Mouse (Mus musculus) myocyte (in vitro differentiated cells): ENCODE results near the gene Arhgef16. TPM values are rescaled to one million over a fixed set of nuclear protein-coding genes. Genes with fewer than 3 reads are reported as not detected.

ENCODE experiments used
- H3K27me3 ChIP-seq: one replicate; pipeline ENCODE4 v1.6.1; 2011; ENCODE audit not compliant: control insufficient read depth, insufficient read depth, insufficient read length
- H3K36me3 ChIP-seq: one replicate; pipeline ENCODE4 v1.6.1; 2011; ENCODE audit not compliant: control insufficient read depth, insufficient read depth
- H3K4me2 ChIP-seq: one replicate; pipeline ENCODE4 v1.6.1; 2011; ENCODE audit warnings: low read depth, control low read depth
- H3K4me3 ChIP-seq: one replicate; pipeline ENCODE4 v1.5.1; 2011; ENCODE audit warnings: mild to moderate bottlenecking, control low read depth, moderate library complexity
- H3K79me2 ChIP-seq: one replicate; pipeline ENCODE4 v1.6.1; 2011; ENCODE audit not compliant: control insufficient read depth, insufficient read depth
- H3ac ChIP-seq: one replicate; pipeline ENCODE4 v1.6.1; 2011; ENCODE audit not compliant: control insufficient read depth, insufficient read length
- CEBPB ChIP-seq: IDR thresholded peaks from 2 replicates; pipeline ENCODE4 v1.6.1; 2011; ENCODE audit warnings: mild to moderate bottlenecking, moderate library complexity; ENCODE audit not compliant: poor library complexity, insufficient read depth, severe bottlenecking
- E2F4 ChIP-seq: IDR thresholded peaks from one replicate; pipeline ENCODE4 v1.6.1; 2011; ENCODE audit warnings: mild to moderate bottlenecking, control low read depth, moderate library complexity; ENCODE audit not compliant: insufficient read depth
- MAX ChIP-seq: IDR thresholded peaks from one replicate; pipeline ENCODE4 v1.6.1; 2011; ENCODE audit warnings: low read depth, mild to moderate bottlenecking, control low read depth
- MYOD1 ChIP-seq, 3 experiments: IDR thresholded peaks; one replicate each; pipeline ENCODE4 v1.6.1; 2011; ENCODE audit warnings: control low read depth in 2 of 3, low read depth in 2 of 3, mild to moderate bottlenecking in 2 of 3, moderate library complexity in 1 of 3; ENCODE audit not compliant: insufficient read length in 2 of 3, control insufficient read depth in 1 of 3
- MYOG ChIP-seq, 3 experiments: IDR thresholded peaks; one replicate each; pipeline ENCODE4 v1.6.1; 2011; ENCODE audit warnings: control low read depth in 2 of 3, low read depth in 2 of 3, mild to moderate bottlenecking in 2 of 3; ENCODE audit not compliant: insufficient read length in 2 of 3, control insufficient read depth in 1 of 3, insufficient read depth in 1 of 3
- POLR2A ChIP-seq: IDR thresholded peaks from one replicate; pipeline ENCODE4 v1.6.1; 2011; ENCODE audit warnings: low read depth, mild to moderate bottlenecking, control low read depth, moderate library complexity; ENCODE audit not compliant: insufficient read length
- POLR2AphosphoS2 ChIP-seq: IDR thresholded peaks from one replicate; pipeline ENCODE4 v1.6.1; 2011; ENCODE audit warnings: low read depth, control low read depth; ENCODE audit not compliant: insufficient read length
- REST ChIP-seq: IDR thresholded peaks from one replicate; pipeline ENCODE4 v1.6.1; 2011; ENCODE audit warnings: mild to moderate bottlenecking, control low read depth, moderate library complexity; ENCODE audit not compliant: insufficient read depth, insufficient read length
- SRF ChIP-seq: IDR thresholded peaks from one replicate; pipeline ENCODE4 v1.6.1; 2011; ENCODE audit warnings: low read depth; ENCODE audit not compliant: control insufficient read depth, insufficient read length
- TCF12 ChIP-seq: IDR thresholded peaks from one replicate; pipeline ENCODE4 v1.6.1; 2011; ENCODE audit warnings: mild to moderate bottlenecking, control low read depth; ENCODE audit not compliant: poor library complexity, insufficient read depth, severe bottlenecking
- TCF3 ChIP-seq: IDR thresholded peaks from one replicate; pipeline ENCODE4 v1.6.1; 2011; ENCODE audit warnings: low read depth, control low read depth; ENCODE audit not compliant: insufficient read length
- USF1 ChIP-seq: IDR thresholded peaks from one replicate; pipeline ENCODE4 v1.6.1; 2011; ENCODE audit warnings: low read depth, mild to moderate bottlenecking, control low read depth, moderate library complexity
- polyA plus RNA-seq: library from polyadenylated mRNA; unstranded; fragments of >200 nt; fragmentation: generic; extraction: Trizol; gene quantifications from one replicate; pipeline ENCODE4 v1.2.1, GENCODE M21; 2012; ENCODE audit warnings: missing spikeins

Gene Arhgef16
- polyA plus RNA-seq, 1 experiment: not detected

DNA sequence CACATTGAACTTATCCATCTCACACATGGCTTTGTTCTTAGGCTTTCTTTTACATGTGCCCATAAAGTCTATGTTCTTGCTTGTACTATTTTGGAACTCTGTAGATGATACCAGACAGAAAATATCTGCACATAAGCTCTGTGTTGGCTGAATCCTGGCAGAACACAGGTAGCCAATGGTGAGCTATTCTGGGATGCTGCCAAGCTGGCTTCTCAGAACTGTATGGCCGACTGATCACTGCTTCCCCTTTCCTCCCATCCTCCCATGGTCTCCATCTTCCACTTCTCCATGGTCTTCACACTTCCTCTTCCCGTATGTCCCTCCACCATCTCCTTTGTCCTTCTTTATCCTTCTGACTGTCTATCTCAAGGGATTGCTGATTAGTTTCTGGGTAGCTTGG, 7.7 kb upstream of the Arhgef16 start:
- H3K4me2 ChIP-seq: no peak overlapping the region

DNA sequence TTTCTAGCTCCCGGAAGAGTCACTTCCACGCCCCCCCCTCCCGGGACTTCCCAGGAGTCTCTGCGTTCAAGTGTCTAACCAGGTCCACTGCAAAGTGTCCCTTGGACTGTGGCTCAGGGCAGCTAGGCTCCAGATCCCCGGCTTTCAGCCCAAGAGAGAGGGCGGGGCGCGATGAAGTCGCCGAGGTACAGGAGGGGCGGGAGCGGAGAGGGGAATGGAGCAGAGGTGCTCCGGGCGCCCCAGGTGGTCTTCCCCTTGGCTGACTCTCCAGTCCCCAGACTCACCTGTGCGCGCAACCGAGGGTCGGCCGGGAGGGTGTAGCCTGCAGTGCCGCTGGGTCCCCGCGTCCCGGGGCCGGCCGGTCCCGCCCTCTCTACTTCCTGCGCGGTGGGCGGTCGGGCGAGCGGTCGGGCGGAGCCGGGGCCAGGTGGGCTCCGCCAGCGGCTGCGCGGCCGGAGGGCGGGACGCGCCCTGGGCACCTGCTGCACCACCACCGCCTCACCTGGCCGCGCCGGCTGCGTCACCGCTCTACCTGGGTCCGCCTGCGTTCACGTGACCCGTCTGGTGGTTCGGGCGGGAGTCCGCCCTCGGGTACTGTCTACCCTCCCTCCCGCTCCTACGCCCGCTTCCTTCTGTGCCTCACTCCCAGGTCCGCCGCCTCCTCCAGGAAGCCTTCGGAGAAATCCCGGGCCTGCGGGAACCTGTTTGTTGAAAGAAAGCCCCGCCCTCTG, 1.8 kb downstream of the Arhgef16 start:
- H3K27me3 ChIP-seq: no peaks in the 10 kb centered on the region
- H3K4me2 ChIP-seq: no peak overlapping the region
- no peak overlapping the region for H3ac ChIP-seq
- no peaks in the 10 kb centered on the region for H3K36me3 ChIP-seq
- H3K79me2 ChIP-seq: no peaks in the 10 kb centered on the region
- no peak overlapping the region for H3K4me3 ChIP-seq
- TF ChIP-seq CEBPB: no peak
- no peak for TF ChIP-seq E2F4
- no peak for TF ChIP-seq POLR2A
- no peak for TF ChIP-seq POLR2AphosphoS2
- no peak for TF ChIP-seq MYOD1 (IDR thresholded peaks at IDR 0.05; ENCODE audit: control insufficient read depth in 1 of 3, insufficient read length in 2 of 3, low read depth in 2 of 3)
- TF ChIP-seq TCF12: no peak
- no peak for TF ChIP-seq REST
- no peak for TF ChIP-seq MYOG (IDR thresholded peaks at IDR 0.05; ENCODE audit: control insufficient read depth in 1 of 3, insufficient read depth in 1 of 3, insufficient read length in 2 of 3, low read depth in 2 of 3)
- TF ChIP-seq MAX: no peak
- TF ChIP-seq TCF3: no peak
- no peak for TF ChIP-seq SRF
- no peak for TF ChIP-seq USF1

More for the DNA sequence above, 7.7 kb upstream of the Arhgef16 start:
- no peak for TF ChIP-seq TCF12
- no peak for TF ChIP-seq REST
- TF ChIP-seq E2F4: no peak
- no peak for TF ChIP-seq POLR2AphosphoS2
- Histone ChIP-seq H3K79me2 (no peaks in the 10 kb centered on the region), H3K4me3 (no peak overlapping the region), H3K27me3 (no peaks in the 10 kb centered on the region), H3K36me3 (no peaks in the 10 kb centered on the region), H3ac (no peak overlapping the region)

DNA sequence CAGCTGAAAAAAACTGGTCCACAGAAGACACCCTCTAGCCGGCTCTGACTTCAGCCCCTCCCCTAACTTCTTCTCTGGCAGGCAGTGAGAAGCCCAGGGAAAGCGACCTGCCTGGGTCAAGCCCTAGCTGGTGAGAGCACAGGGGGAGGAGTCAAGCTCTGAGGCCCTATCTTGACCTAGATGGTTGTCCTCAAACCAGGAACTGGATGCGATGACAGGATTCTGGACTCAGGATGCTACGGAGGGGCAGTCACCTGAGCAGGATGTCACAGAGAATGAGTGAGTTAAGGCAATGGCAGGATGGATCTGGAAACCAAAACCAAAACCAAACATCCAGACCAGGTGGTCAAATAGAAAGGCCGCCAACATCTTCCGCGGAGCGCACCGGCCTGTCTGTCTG, 3.7 kb downstream of the Arhgef16 start:
- Histone ChIP-seq H3ac (no peak overlapping the region), H3K4me3 (no peak overlapping the region), H3K79me2 (no peaks in the 10 kb centered on the region), H3K27me3 (no peaks in the 10 kb centered on the region), H3K36me3 (no peaks in the 10 kb centered on the region), H3K4me2 (no peak overlapping the region)
- TF ChIP-seq SRF (no peak), POLR2A (no peak), E2F4 (no peak), MAX (no peak), REST (no peak), POLR2AphosphoS2 (no peak), TCF3 (no peak), MYOG (IDR thresholded peaks at IDR 0.05; ENCODE audit: control insufficient read depth in 1 of 3, insufficient read depth in 1 of 3, insufficient read length in 2 of 3, low read depth in 2 of 3) (no peak), CEBPB (no peak), USF1 (no peak), TCF12 (no peak), MYOD1 (IDR thresholded peaks at IDR 0.05; ENCODE audit: control insufficient read depth in 1 of 3, insufficient read length in 2 of 3, low read depth in 2 of 3) (no peak)

DNA sequence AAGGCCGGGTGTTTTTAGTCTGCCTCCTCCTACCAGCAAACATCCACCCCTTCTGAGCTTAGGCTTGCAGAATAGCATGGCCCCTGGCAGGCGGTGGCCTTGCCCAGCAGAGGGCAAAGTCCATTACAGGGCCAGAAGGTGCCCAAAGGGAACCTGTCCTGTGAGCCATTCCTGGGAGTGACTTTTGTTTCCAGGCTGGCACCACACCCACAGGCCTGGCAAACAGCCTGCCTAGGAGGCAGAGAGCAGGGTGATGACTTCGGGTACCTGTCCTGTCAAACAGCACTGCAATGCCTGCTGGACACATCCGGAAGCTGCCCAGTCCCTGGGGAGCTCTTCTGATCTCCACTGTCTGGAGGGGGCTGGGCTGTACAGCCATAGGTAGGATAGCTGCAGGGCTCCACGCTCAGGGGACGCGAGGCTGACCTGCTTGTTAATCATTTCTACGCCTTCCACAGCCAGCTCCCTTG, 7.2 kb downstream of the Arhgef16 start:
- H3ac ChIP-seq: no peak overlapping the region
- no peaks in the 10 kb centered on the region for H3K36me3 ChIP-seq
- H3K4me2 ChIP-seq: no peak overlapping the region
- H3K27me3 ChIP-seq: no peaks in the 10 kb centered on the region
- TF ChIP-seq POLR2AphosphoS2: no peak
- TF ChIP-seq CEBPB: no peak
- TF ChIP-seq MYOG (IDR thresholded peaks at IDR 0.05; ENCODE audit: control insufficient read depth in 1 of 3, insufficient read depth in 1 of 3, insufficient read length in 2 of 3, low read depth in 2 of 3): no peak
- H3K79me2 ChIP-seq: no peaks in the 10 kb centered on the region
- H3K4me3 ChIP-seq: no peak overlapping the region

DNA sequence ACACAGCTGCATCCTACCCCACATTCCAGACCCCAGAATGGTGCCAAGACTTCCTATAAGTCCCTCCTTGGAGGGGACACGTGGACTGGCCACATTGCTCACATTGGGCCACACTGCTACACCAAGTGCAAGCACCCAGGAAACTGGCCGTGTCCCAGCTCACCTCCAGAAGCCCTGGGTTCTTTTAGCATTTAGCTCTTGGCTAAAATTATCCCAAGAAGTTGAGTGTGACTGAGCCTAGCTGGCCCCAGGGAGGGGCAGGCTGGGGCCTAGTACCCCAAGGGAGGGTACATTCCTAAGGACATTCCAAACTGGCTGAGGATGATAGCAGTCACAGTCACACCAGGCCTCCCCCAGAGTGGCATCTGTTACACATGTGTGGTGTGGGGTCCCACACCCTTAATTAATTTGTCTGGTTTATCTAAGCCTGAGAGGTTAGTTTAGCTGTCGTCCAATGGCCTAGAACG, 7.7 kb downstream of the Arhgef16 start:
- TF ChIP-seq CEBPB (no peak), TCF12 (no peak)
- no peaks in the 10 kb centered on the region for H3K36me3 ChIP-seq
- H3K79me2 ChIP-seq: no peaks in the 10 kb centered on the region
- no peak overlapping the region for H3K4me2 ChIP-seq
- no peaks in the 10 kb centered on the region for H3K27me3 ChIP-seq
- H3K4me3 ChIP-seq: no peak overlapping the region
- no peak overlapping the region for H3ac ChIP-seq
